Mouse (Mus musculus): Measurements from ENCODE around the gene Sh2d4b.

Sh2d4b gene

GRCm38 (mm10) chr14:40837397-40837796 is 55.7 kb downstream of the Sh2d4b start:
- DNase-seq (ENCODE audit: low spot score): no peak

GRCm38 (mm10) chr14:40830505-40830904 is 62.6 kb downstream of the Sh2d4b start:
- DNase-seq (ENCODE audit: low spot score): no peak

GRCm38 (mm10) chr14:40830094-40830493 is 63.0 kb downstream of the Sh2d4b start:
- no peak for DNase-seq (ENCODE audit: low spot score)

GRCm38 (mm10) chr14:40818051-40818450 is 75.0 kb downstream of the Sh2d4b start:
- peak; percentile 54 for DNase-seq (ENCODE audit: low spot score)

- no peak for DNase-seq (ENCODE audit: low spot score)
Measured at GRCm38 (mm10) chr14:40816715-40817114, 76.4 kb downstream of the Sh2d4b start.

GRCm38 (mm10) chr14:40791606-40792005 is 101.5 kb downstream of the Sh2d4b start:
- no peak for DNase-seq (ENCODE audit: low spot score)

GRCm38 (mm10) chr14:40789110-40789509 is 104.0 kb downstream of the Sh2d4b start:
- peak; percentile 3 for DNase-seq (ENCODE audit: low spot score)

GRCm38 (mm10) chr14:40769097-40770090 is 123.7 kb downstream of the Sh2d4b start:
- no peak for DNase-seq (ENCODE audit: low spot score)

Data from lung, postnatal 25 days (tissue).